Mouse (Mus musculus) kidney, adult 2 months (tissue): ENCODE results near the gene Zpbp2.

Experiments used
- CTCF ChIP-seq: fragments of 200-500 bp; conservative IDR thresholded peaks from 2 replicates; pipeline ENCODE4 v1.5.1; 2011; ENCODE audit warnings: low read depth, mild to moderate bottlenecking, control low read depth, low read length, moderate library complexity, mixed read lengths; ENCODE audit not compliant: insufficient read depth, insufficient read length
- POLR2A ChIP-seq: fragments of 200-500 bp; IDR thresholded peaks from one replicate; pipeline ENCODE4 v1.6.1; 2011; ENCODE audit warnings: low read depth, low read length, control low read depth

GRCm38 (mm10) chr11:98597991-98598390 lies 47.1 kb downstream of the Zpbp2 start, which contains the start of gene Lrrc3c:
- TF ChIP-seq POLR2A = no peak
- no peak for TF ChIP-seq CTCF
